Mouse (Mus musculus) embryonic facial prominence, embryonic 14.5 days (tissue): Measurements from ENCODE around the gene Eral1. TPM values are rescaled to one million over a fixed set of nuclear protein-coding genes. Genes with fewer than 3 reads are reported as not detected.

Experiments
- ATAC-seq: fragments of 200-750 bp; cut with Nextera tagmentation; 2 replicates; pipeline ENCODE4 v1.8.0; 2017; ENCODE audit warnings: low read depth, moderate number of reproducible peaks, moderate TSS enrichment
- DNase-seq: peaks from one replicate; pipeline ENCODE4 v3.0.0-alpha.2; 2015; ENCODE audit warnings: low spot score
- H3K27ac ChIP-seq: fragments of 300-500 bp; sonication (generic); replicated peaks from 2 replicates; pipeline ENCODE4 v1.5.1; 2014; ENCODE audit warnings: low read depth, mild to moderate bottlenecking, low read length, moderate library complexity
- H3K27me3 ChIP-seq: fragments of 300-500 bp; sonication (generic); replicated peaks from 2 replicates; pipeline ENCODE4 v1.6.1; 2014; ENCODE audit warnings: low read length; ENCODE audit not compliant: control insufficient read depth, insufficient read depth
- H3K36me3 ChIP-seq: fragments of 300-500 bp; sonication (generic); 2 replicates; pipeline ENCODE4 v1.6.1; 2014; ENCODE audit warnings: low read length, mixed read lengths; ENCODE audit not compliant: control insufficient read depth, insufficient read depth
- H3K4me1 ChIP-seq: fragments of 300-500 bp; sonication (generic); 2 replicates; pipeline ENCODE4 v1.6.1; 2014; ENCODE audit warnings: antibody characterized with exemption, low read length; ENCODE audit not compliant: control insufficient read depth, insufficient read depth
- H3K4me2 ChIP-seq: fragments of 300-500 bp; sonication (generic); 2 replicates; pipeline ENCODE4 v1.6.1; 2014; ENCODE audit warnings: low read depth, mild to moderate bottlenecking, low read length, moderate library complexity, mixed read lengths
- H3K4me3 ChIP-seq: fragments of 300-500 bp; sonication (generic); 2 replicates; pipeline ENCODE4 v1.5.1; 2014; ENCODE audit warnings: low read depth, mild to moderate bottlenecking, low read length
- H3K9ac ChIP-seq: fragments of 300-500 bp; sonication (generic); 2 replicates; pipeline ENCODE4 v1.6.1; 2014; ENCODE audit warnings: low read depth, mild to moderate bottlenecking, low read length, moderate library complexity, mixed read lengths
- H3K9me3 ChIP-seq: fragments of 300-500 bp; sonication (generic); 2 replicates; pipeline ENCODE4 v1.6.1; 2016; ENCODE audit warnings: low read length; ENCODE audit not compliant: control insufficient read depth
- WGBS: fragments of 180-500 bp; shearing (Covaris S2); extraction: QIAGEN DNeasy Blood & Tissue Kit; methylation state at CpG from one replicate; pipeline ENCODE4 v1.1.7; 2014; 5-methylcytosine and 5-hydroxymethylcytosine counted together
- polyA plus RNA-seq: library from polyadenylated mRNA; unstranded; fragments of >200 nt; fragmentation: Nextera tagmentation; extraction: Ambion mirVana; gene quantifications from 2 replicates; pipeline ENCODE4 v1.2.1, GENCODE M21; 2014

Gene Eral1
- polyA plus RNA-seq, 1 experiment from 2014 or later = 30.9 TPM

DNA sequence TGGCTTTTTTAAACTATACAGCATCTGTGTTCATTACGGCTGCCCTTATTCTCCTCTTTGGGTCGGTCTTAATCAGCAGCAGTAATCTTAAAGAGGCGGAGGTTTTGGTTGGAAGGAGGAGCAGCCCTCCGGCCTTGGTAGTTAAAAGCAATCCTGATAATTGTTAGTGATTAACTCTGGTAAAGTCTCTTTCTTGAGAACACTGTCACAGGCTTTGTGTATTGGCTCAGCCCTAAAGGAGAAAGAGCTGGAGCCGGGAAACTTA, 35.9 kb upstream of the Eral1 start:
- ATAC-seq (no peak), DNase-seq (no peak)
- Histone ChIP-seq H3K27me3 (no peaks in the 10 kb centered on the region), H3K4me1 (peaks cover 14% of the 10 kb centered on the region; the same call in 1 of the 2 replicates), H3K9me3 (no peaks in the 10 kb centered on the region), H3K9ac (peak overlapping the region; percentile 77), H3K4me3 (peak overlapping the region; percentile 64), H3K36me3 (no peaks in the 10 kb centered on the region), H3K27ac (peak overlapping the region; percentile 64; the same call in 1 of the 2 replicates), H3K4me2 (peak overlapping the region; percentile 57)
- WGBS = 3% methylated on average over 5 of the region's 5 CpGs

DNA sequence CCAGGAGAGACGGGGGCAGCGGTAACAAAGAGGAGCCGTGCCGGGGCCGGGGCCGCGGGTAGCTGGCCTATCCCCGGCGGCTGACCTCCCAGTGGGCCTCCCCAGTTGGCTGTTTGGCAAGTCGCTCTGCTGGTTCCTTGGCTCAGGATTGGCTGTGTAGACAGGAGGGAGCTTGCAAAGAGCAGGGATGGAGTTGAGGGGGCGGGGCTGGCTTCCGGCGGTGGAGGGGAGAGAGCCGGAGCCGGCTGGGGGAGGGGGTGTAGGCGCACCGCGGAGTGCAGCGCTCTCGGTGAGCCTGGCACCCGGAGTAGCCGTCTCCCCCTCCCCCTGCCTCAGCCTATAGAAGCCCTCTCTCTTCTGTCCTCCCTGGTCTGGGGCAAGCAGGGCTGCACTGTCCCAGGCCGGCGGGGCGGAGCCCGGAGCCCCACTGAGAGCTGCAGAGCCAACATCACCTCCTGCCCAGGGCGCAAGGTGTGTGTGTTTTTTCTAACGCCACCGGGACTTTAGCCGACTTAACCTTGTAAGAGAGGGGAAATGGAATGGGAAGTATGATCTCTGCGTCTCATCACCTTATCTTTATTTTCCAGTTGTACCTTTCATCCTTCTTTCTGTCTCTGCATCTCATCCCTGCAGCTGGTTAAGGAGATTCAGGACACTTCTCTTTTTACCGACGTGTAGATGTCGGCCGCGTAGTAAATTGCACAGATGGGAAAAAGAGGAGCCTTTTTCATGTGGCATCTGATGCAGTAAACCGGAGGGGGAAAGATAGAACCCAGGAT, 35.4 kb upstream of the Eral1 start:
- ATAC-seq = peak; percentile 100
- peak overlapping the region; percentile 81 for H3K27ac ChIP-seq

DNA sequence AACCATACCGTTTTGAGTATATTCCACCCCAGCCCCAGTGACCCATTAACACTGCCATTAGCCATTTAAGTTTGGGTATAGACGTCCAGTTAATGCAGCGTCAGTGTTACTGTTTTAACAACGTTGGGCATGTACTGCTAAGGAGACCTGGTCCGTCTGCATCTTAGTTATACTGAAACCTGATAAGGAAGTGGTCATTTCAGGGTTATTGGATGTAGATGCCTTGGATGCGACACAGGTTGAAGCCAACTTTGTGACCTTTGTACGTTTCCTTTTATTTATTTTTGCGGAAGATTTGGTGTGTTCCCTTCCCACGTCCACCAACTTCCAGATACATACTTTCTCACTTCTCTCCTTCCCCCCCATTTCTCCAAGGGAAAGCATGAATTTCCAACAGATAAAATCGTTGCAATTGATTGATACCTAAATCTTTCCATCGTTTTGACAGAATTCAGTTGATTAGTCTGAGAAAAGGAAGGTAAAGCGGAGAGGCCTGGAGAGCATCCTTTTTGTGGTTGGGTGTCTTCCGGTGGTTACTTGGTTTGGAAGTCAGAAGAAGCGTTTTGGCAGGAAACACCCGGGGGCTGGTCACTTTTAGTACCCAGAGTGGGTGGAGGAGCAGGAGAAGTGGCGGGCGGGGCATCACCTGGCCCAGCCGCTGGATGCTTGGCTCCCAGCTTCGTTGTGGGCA, 34.6 kb upstream of the Eral1 start:
- H3K27ac ChIP-seq = peak overlapping the region; percentile 81
- no peaks in the 10 kb centered on the region for H3K36me3 ChIP-seq
- peaks cover 14% of the 10 kb centered on the region; the same call in 1 of the 2 replicates for H3K4me1 ChIP-seq
- H3K9me3 ChIP-seq = no peaks in the 10 kb centered on the region
- ATAC-seq = no peak
- H3K9ac ChIP-seq = peak overlapping the region; percentile 69
- peak overlapping the region; percentile 57 for H3K4me2 ChIP-seq
- no peaks in the 10 kb centered on the region for H3K27me3 ChIP-seq
- 6% methylated on average over 19 of the region's 19 CpGs for WGBS
- DNase-seq = no peak
- H3K4me3 ChIP-seq = peak overlapping the region; percentile 64

More for the DNA sequence above, 35.4 kb upstream of the Eral1 start:
- H3K4me2 ChIP-seq = peak overlapping the region; percentile 57
- WGBS = under 1% methylated on average over 18 of the region's 37 CpGs
- peak overlapping the region; percentile 77 for H3K9ac ChIP-seq
- DNase-seq = peak; percentile 99
- H3K27me3 ChIP-seq = no peaks in the 10 kb centered on the region
- peaks cover 14% of the 10 kb centered on the region; the same call in 1 of the 2 replicates for H3K4me1 ChIP-seq
- H3K9me3 ChIP-seq = no peaks in the 10 kb centered on the region
- peak overlapping the region; percentile 64 for H3K4me3 ChIP-seq
- H3K36me3 ChIP-seq = no peaks in the 10 kb centered on the region

DNA sequence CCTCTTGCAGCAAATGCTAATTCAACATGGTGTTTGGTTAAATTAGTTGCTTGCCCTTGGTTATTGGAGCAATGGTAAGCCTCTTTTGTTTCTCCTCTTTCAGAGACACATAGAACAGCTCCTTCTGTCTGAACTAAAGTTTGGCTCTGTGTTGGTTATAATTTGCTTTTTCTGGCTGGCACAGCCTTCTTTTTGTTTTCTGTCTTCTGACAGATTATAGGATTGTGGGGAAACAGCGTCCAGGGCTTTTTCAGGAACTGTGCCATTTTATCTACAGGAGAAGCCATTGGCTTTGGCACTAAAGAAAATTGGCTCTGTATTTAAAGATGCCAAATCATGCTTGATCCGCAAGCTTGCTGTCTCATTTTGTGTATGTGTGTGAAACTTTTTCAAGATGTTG, 33.4 kb upstream of the Eral1 start:
- H3K27me3 ChIP-seq = no peaks in the 10 kb centered on the region
- no peaks in the 10 kb centered on the region for H3K36me3 ChIP-seq
- no peaks in the 10 kb centered on the region for H3K9me3 ChIP-seq
- ATAC-seq = no peak
- 72% methylated on average over 2 of the region's 2 CpGs for WGBS
- no peak overlapping the region for H3K4me3 ChIP-seq
- H3K9ac ChIP-seq = no peak overlapping the region
- peaks cover 14% of the 10 kb centered on the region; the same call in 1 of the 2 replicates for H3K4me1 ChIP-seq
- no peak for DNase-seq
- H3K27ac ChIP-seq = no peak overlapping the region
- H3K4me2 ChIP-seq = no peak overlapping the region

DNA sequence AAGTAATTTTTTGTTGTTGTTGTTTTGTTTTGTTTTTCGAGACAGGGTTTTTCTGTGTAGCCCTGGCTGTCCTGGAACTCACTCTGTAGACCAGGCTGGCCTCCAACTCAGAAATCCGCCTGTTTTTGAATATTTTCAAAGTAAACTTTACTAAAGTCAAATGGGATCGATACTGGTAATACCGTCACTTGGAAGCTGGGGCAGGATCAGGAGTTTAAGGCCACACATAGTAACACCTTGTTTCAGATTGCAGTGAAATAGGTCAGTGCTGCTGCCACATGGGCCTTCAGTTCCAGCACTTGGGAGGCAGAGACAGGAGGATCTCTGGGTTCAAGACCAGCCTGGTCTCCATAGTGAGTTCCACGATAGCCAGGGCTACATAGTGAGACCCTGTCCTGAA, 24.3 kb upstream of the Eral1 start:
- 0 out of 2 replicates have a peak, but pooled peaks cover 4% of the 10 kb centered on the region for H3K9me3 ChIP-seq
- ATAC-seq (no peak), DNase-seq (no peak)
- WGBS = 94% methylated on average over 5 of the region's 5 CpGs
- H3K4me1 ChIP-seq = no peaks in the 10 kb centered on the region
- H3K27ac ChIP-seq = no peak overlapping the region
- H3K4me2 ChIP-seq = no peak overlapping the region
- H3K4me3 ChIP-seq = no peak overlapping the region
- H3K27me3 ChIP-seq = no peaks in the 10 kb centered on the region
- H3K36me3 ChIP-seq = peaks cover 9% of the 10 kb centered on the region
- H3K9ac ChIP-seq = no peak overlapping the region

DNA sequence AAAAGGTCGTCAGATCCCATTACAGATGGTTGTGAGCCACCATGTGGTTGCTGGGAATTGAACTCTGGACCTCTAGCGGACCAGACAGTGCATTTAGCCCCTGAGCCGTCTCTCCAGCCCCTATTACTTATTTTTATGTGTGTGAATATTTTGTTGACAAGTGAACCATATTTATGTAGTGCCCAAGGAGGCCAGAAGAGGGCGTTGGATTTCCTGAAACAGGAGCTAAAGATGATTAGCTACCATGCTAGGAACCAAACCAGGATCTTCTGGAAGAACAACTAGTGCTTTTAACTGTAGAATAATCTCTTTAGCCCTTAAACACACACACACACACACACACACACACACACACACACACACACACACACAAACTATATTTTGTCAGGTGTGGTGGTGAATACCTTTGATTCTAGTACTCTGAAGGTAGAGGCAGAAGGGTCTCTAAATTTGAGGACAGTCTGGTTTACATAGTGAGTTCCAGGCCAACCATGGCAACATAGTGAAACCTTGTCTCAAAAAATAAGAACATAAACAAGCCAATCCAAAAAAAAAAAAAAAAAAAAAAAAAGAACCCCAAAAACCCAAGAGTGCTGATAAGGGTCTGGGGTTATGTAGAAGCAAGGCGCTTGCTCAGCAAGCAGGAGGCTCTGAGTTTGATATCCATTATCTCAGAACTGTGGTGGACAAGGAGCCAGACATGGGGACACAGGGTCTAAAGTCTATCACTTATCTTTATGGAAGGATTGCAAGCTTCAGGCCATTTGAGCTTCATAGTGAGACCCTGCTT, 23.0 kb upstream of the Eral1 start:
- Histone ChIP-seq H3K4me1 (no peaks in the 10 kb centered on the region), H3K9ac (no peak overlapping the region), H3K4me2 (no peak overlapping the region), H3K4me3 (no peak overlapping the region), H3K27me3 (no peaks in the 10 kb centered on the region), H3K9me3 (0 out of 2 replicates have a peak, but pooled peaks cover 4% of the 10 kb centered on the region), H3K27ac (no peak overlapping the region), H3K36me3 (peaks cover 9% of the 10 kb centered on the region)
- 71% methylated on average over 5 of the region's 5 CpGs for WGBS
- ATAC-seq = no peak
- DNase-seq = no peak

DNA sequence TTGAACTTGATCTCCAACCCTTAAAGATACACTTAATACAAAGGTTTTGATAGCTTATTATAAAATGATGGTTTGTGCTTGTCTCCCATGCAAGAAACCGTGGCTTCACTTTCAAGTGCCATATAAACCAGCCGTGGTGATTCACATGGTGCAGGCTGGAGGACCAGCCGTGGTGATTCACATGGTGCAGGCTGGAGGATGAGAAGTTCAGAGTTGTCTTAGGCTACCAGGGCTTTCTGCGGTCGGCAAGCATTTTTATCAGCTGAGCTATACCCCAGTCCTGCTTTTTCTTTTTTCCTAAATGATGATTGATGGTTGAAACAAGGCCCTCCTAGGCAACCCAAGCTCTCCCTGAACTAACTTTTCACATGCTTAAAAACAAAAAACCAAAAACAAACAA, 22.0 kb upstream of the Eral1 start:
- no peak for ATAC-seq
- no peak for DNase-seq
- H3K27me3 ChIP-seq = no peaks in the 10 kb centered on the region
- no peak overlapping the region for H3K27ac ChIP-seq
- H3K4me2 ChIP-seq = no peak overlapping the region
- 86% methylated on average over 5 of the region's 5 CpGs for WGBS
- no peak overlapping the region for H3K9ac ChIP-seq
- no peaks in the 10 kb centered on the region for H3K9me3 ChIP-seq
- no peak overlapping the region for H3K4me3 ChIP-seq
- peaks cover 4% of the 10 kb centered on the region; the same call in 1 of the 2 replicates for H3K36me3 ChIP-seq
- H3K4me1 ChIP-seq = no peaks in the 10 kb centered on the region

DNA sequence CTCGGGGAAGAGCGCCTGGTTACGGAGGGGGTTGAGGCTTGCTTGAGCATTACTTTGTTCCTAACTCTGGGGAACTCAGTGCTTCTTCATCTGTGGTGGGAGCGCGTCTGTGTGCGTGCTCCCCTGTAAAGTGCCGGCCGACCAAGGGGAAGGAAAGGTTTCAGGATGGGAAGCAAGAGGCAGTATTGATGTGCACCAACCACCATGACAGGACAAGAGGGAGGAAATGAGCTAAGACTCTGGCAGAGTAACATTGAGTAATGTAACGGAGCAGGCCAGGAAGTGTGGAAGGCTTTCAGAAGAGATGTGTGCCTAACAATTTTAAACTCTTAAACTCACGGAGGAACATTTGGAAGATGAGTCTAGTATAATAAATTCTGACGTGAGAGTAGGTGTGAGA, 20.6 kb upstream of the Eral1 start:
- WGBS = 90% methylated on average over 11 of the region's 11 CpGs
- Histone ChIP-seq H3K9me3 (no peaks in the 10 kb centered on the region), H3K9ac (no peak overlapping the region), H3K4me1 (peaks cover 2% of the 10 kb centered on the region; the same call in 1 of the 2 replicates), H3K4me2 (no peak overlapping the region), H3K36me3 (peaks cover under 1% of the 10 kb centered on the region; the same call in 1 of the 2 replicates), H3K27me3 (no peaks in the 10 kb centered on the region), H3K4me3 (no peak overlapping the region), H3K27ac (no peak overlapping the region)
- ATAC-seq = no peak
- DNase-seq = no peak
